Mouse (Mus musculus) megakaryocyte, embryonic 14.5 days (primary cell): Measurements from ENCODE around the gene Pip5k1b. TPM values are rescaled to one million over a fixed set of nuclear protein-coding genes. Genes with fewer than 3 reads are reported as not detected.

Experiments
- H3K27me3 ChIP-seq: replicated peaks from 2 replicates; pipeline ENCODE3; 2012; ENCODE audit warnings: inconsistent platforms
- H3K36me3 ChIP-seq: replicated peaks from 2 replicates; pipeline ENCODE3; 2012; ENCODE audit warnings: low read length, inconsistent platforms, mixed read lengths
- H3K4me1 ChIP-seq: 2 replicates; pipeline ENCODE4 v1.6.1; 2012; ENCODE audit warnings: inconsistent platforms
- H3K4me3 ChIP-seq: replicated peaks from 2 replicates; pipeline ENCODE3; 2012; ENCODE audit warnings: moderate library complexity, mild to moderate bottlenecking, inconsistent platforms
- H3K9me3 ChIP-seq: 2 replicates; pipeline ENCODE4 v1.6.1; 2012; ENCODE audit warnings: inconsistent platforms
- FLI1 ChIP-seq: IDR thresholded peaks from 2 replicates; pipeline ENCODE4 v1.6.1; 2012; ENCODE audit warnings: low read length, inconsistent platforms, mixed read lengths
- GATA1 ChIP-seq: IDR thresholded peaks from 3 replicates; pipeline ENCODE4 v1.6.1; 2012; ENCODE audit warnings: mixed read lengths, low read length, inconsistent platforms, borderline replicate concordance
- polyA plus RNA-seq: library from polyadenylated mRNA; stranded (reverse); fragments of >175 nt; gene quantifications from 2 replicates; pipeline ENCODE4 v1.2.3, GENCODE M21; 2012; ENCODE audit warnings: low replicate concordance; ENCODE audit not compliant: insufficient read depth

The Pip5k1b gene
- polyA plus RNA-seq, 1 experiment: 8.0 TPM

DNA sequence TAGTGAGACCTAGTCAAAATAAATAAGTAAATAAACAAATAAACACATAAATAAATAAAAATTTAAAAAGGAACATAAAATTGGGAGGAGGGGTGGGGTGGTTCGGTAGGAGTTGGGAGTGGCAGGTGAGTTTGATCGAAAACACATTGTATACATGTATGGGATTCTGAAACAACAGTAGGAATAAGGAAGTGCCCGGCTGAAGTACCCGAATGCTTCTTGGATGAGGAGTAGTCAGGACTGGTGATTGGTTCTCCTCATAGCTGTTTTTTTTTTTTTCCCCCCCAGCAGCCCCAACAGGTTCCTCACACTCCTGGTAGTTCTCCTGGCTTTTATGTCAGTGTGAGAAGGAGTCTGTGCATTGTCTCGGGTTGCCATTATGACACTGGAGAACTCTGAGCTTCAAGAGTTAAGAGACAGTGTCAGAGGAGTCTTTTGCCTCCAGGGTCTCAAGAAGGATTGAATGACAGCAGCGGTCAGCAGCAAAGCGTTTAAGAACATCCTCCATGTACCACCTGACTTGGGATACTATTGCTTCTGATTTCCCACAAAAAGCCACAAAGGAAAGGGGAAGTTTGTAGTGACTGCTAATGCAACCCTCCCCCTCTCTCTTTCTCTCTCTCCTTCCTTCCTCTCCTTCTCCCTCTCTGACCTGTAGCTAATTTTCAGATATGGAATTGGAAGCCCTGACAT lies 274.2 kb downstream of the Pip5k1b start:
- Histone ChIP-seq H3K4me1 (peaks cover 45% of the 10 kb centered on the region), H3K4me3 (peak overlapping the region; percentile 95), H3K27me3 (no peaks in the 10 kb centered on the region), H3K36me3 (peaks cover 14% of the 10 kb centered on the region), H3K9me3 (peaks cover 5% of the 10 kb centered on the region)
- TF ChIP-seq GATA1 (no peak), FLI1 (no peak)

DNA sequence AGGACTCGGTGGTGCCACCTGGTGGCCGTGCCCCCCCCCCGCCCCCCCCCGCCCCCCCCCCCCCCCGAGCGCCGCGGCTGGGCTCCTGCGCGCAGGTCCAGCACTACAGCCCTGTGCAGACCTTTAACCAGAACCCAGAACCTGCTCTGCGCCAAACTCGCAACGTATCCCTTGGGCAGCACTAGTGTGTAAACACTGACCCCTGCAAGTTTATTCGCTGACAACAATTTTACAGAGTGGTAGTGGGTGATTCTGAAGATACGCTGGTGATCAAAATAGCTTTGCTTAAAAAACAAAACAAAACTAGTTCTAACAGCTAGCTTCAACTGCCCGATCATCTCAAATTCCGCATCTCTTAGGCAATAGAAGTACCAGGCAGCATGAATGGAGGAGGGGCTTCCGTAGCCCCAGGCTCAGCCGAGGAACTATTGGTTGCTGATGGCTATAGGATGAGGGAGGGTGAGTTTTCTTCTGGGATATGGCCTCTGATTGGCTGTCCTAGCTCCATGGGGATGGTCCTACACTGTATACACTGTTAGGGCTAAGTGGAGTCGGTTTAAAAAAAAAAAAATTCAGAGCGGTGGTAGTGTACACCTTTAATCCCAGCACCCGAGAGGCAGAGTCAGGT lies 275.0 kb downstream of the Pip5k1b start, which contains the start of gene Fxn:
TSS of gene Fxn (minus strand) at position 5 of the 628 bp plus-strand sequence.
- Histone ChIP-seq H3K4me1 (peaks cover 45% of the 10 kb centered on the region), H3K4me3 (peak within 1 kb of the TSS; percentile 95), H3K27me3 (no peaks in the 10 kb centered on the region), H3K9me3 (peaks cover 5% of the 10 kb centered on the region), H3K36me3 (peaks cover 18% of the 10 kb centered on the region)
- TF ChIP-seq GATA1: no peak
- no peak for TF ChIP-seq FLI1

DNA sequence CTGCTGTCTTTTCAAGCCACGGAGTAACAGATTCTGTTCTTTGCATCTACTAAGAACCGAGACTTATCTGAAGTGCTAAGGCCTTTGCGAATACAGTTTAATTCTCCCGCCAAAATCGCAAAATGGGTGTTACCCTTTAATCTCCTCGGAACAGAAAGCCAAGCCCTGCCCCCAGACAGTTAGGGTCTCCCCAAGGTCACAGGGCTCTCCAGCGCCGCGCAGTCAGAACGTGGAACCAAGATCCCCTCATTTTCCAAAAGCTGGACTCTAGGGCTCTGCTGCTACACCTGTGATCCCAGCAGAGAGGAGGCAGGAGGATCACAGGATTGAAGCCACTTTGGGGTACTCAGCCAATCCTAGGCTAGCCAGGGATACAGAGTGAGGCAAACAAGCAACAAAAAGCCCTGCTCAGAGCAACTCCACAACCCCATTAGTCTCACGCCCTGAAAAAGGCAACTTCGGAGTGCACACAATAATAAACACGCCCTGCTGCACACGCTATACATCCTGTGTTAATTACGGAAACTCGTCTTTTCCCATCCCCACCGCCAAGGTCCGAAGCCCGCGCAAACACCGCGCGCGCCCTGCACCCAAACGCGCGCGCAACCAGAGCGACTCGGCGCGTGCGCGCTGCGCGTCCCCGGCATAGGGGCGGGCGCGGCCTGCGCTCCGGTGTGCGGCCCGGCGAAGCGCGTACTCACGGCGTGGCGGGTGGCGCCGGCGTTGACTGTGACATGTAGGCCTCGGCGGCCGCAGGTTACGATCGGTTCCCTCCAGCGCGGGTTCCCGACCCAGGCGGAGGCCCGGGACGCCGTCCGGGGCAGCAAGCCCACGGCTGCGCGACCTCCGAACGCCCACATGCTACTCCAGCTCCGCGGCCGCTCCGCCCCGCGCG lies 275.7 kb downstream of the Pip5k1b start:
- TF ChIP-seq FLI1 (no peak), GATA1 (no peak)
- Histone ChIP-seq H3K4me1 (peaks cover 45% of the 10 kb centered on the region), H3K4me3 (peak overlapping the region; percentile 95), H3K36me3 (peaks cover 25% of the 10 kb centered on the region), H3K9me3 (peaks cover 5% of the 10 kb centered on the region), H3K27me3 (no peaks in the 10 kb centered on the region)

DNA sequence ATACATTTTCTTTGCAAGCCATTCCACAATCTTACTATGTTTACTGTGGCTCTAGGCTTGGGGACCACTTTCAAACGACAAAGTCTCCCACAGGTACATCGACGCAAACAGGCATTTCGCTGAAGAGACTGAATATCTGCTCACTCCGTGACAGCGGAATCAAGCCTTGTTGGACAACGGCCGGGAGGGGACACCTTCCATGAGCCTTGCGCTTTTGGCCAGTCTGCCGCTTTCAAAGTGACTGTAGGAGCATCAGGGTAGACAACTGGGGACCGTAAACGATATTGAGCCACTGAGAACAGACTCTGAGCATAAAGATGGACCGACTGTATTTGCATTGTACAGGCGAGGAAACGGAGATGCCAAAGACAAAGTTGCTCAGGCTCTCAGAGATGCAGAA lies 276.8 kb downstream of the Pip5k1b start:
- peaks cover 5% of the 10 kb centered on the region for H3K9me3 ChIP-seq
- peaks cover 30% of the 10 kb centered on the region for H3K36me3 ChIP-seq
- H3K4me1 ChIP-seq: peaks cover 41% of the 10 kb centered on the region
- peak overlapping the region; percentile 95 for H3K4me3 ChIP-seq
- no peaks in the 10 kb centered on the region for H3K27me3 ChIP-seq
- TF ChIP-seq GATA1: no peak
- no peak for TF ChIP-seq FLI1

DNA sequence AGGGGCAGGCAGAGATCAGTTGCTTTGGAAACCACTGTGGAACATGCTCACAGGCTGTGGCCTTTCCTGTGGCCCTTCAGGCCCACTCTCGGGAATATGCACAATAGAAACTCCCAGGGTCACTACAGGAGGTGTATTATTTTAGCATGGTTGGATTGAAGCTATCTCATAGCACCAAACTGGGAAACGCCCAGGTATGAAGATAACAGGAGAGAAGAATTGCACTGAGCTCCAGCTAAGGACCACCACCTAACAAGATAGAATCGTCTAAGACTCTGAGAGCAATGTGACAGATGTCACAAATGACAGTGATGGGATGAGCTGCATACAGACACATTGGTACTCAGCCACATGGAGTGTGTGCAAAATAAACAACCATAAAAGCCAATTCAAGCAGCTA lies 281.4 kb downstream of the Pip5k1b start:
- TF ChIP-seq FLI1 (no peak), GATA1 (no peak)
- H3K4me1 ChIP-seq: peaks cover 22% of the 10 kb centered on the region
- H3K27me3 ChIP-seq: no peaks in the 10 kb centered on the region
- peaks cover 55% of the 10 kb centered on the region for H3K36me3 ChIP-seq
- H3K9me3 ChIP-seq: peaks cover 5% of the 10 kb centered on the region
- H3K4me3 ChIP-seq: no peak overlapping the region

DNA sequence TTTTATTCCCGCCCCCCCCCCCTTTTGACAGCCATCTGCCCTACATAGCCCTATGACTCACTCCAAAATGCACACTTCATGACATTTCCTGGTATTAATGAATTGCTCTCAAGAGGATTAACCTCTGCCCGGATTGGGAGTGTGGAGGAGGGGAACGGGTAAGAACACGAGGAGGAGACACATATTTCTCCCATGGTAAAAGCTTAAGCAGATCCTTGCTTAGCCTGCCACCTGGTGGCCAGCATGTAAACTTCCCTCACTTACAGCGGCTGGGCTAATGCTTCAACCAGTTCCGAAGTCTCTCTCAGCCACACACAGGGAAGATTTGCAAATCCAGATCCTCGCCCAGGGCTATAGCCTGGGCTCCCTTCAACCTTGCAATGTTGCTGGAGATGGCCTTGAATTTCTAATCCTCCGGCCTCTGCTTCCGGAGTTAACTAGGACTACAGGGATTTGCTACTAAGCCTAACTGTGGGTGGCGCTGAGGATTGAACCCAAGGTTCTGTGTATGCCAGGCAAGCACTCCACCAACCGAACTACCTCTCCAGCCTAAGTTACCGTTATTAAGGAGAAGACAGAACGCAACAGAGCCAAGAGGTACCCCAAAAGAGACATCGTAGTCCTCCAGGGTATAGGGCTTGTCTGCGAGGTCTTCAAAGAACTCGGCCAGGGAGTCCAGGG lies 283.8 kb downstream of the Pip5k1b start:
- peaks cover 61% of the 10 kb centered on the region for H3K36me3 ChIP-seq
- H3K27me3 ChIP-seq: no peaks in the 10 kb centered on the region
- no peaks in the 10 kb centered on the region for H3K9me3 ChIP-seq
- no peak for TF ChIP-seq GATA1
- TF ChIP-seq FLI1: no peak
- peak overlapping the region; percentile 59 for H3K4me3 ChIP-seq
- peaks cover 8% of the 10 kb centered on the region for H3K4me1 ChIP-seq

DNA sequence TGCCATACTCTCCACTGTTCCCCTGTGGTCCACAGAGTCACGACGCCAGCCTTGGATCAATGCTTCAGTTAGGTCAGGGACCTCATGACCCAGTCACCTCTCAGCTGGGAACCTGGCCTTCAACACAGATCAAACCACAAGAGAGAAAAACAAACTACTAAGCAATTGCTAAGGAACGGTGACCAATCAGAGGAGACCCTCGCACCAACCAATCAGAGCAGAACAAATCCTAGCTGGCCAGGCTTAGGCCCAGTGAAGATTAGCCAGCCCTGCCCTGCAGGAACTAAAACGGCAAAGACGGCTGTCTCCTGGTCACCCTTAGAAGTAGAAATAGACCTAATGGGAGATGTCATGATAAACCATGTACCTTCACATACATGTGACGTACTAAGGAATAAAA lies 284.3 kb downstream of the Pip5k1b start:
- Histone ChIP-seq H3K4me1 (peaks cover 8% of the 10 kb centered on the region), H3K36me3 (peaks cover 58% of the 10 kb centered on the region)

DNA sequence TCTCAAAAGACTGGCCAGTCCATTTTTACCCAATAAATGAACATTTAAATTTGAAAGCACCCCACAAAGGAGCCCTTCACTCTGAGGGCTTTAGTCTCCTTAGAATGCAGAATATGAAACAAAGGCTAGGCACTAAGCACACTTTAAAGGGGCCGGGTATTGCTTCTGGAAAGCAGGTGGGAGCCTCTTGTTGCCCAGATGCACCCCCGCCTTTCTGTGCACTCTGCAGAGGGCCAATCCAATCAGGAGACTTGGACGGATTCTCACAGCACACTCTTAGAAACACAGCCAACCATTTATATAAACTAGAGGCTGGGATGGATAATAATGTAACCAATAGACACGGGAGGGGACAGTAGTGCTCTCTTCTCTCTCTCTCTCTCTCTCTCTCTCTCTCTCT lies 287.1 kb downstream of the Pip5k1b start:
- no peaks in the 10 kb centered on the region for H3K9me3 ChIP-seq
- no peaks in the 10 kb centered on the region for H3K27me3 ChIP-seq
- TF ChIP-seq FLI1: no peak
- TF ChIP-seq GATA1: no peak
- H3K4me1 ChIP-seq: peaks cover 8% of the 10 kb centered on the region
- no peak overlapping the region for H3K4me3 ChIP-seq
- H3K36me3 ChIP-seq: peaks cover 63% of the 10 kb centered on the region

More for the DNA sequence above, 284.3 kb downstream of the Pip5k1b start:
- Histone ChIP-seq H3K27me3 (no peaks in the 10 kb centered on the region), H3K4me3 (no peak overlapping the region), H3K9me3 (no peaks in the 10 kb centered on the region)
- TF ChIP-seq GATA1: no peak
- TF ChIP-seq FLI1: no peak

DNA sequence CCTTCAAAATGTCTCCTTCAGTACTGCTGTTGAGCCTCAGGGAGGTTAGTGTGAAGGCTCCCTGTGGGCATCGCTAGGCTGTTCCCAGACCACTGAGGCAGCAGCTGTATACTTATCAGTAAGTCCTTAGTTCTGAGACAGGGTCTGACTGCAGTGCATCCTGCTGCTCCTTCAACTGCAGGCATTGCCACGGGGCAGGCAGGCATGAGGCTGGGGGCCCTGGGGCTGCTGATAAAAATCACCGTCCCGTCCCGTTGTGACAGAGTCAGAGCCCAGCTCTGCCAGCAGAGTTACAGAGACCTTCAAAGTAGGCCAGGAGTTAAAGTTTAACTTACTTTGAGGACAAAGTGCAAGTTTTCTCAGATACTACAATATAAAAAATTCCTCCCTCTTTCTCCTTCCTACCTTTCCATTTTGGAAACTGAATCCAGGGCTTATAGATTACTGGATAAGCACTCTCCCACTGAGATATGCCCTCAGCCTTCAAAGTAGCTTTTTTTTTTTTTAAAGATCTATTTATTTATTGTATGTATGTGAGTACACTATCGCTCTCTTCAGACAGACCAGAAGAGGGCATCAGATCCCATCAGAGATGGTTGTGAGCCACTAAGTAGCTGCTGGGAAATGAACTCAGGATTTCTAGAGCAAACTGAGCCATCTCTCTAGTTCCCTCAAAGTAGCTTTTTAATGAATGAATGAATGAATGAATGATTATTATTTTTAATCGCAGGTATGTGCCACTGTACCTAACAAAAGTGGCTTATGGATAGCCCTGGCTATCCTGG lies 289.4 kb downstream of the Pip5k1b start:
- no peaks in the 10 kb centered on the region for H3K27me3 ChIP-seq
- peaks cover 4% of the 10 kb centered on the region for H3K4me1 ChIP-seq
- peaks cover 69% of the 10 kb centered on the region for H3K36me3 ChIP-seq
- TF ChIP-seq FLI1: no peak
- no peak for TF ChIP-seq GATA1
- H3K9me3 ChIP-seq: no peaks in the 10 kb centered on the region
- no peak overlapping the region for H3K4me3 ChIP-seq
